Mouse (Mus musculus): ENCODE measurements around the gene Il18r1.

The Il18r1 gene

DNA sequence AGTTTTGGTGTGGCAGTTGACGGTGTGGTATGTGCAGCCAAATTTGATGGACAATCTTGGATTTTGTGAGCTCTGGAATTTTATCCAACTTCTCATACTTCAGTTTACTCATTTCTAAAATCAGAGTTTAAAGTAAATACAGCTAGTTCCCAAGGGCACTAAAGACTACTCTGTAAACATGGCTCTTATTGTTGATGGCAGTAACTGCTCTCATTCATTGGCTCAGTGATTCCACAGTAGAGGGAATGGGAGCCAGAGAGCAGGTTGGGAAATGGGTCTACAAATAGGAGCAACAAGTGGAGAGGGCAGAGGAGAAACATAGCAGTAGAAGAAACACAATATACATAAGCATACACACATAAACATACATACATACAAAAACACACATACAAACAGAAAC is 34.4 kb downstream of the Il18r1 start:
- no peak for DNase-seq

GRCm38 (mm10) chr1:40501126-40501525 is 35.8 kb downstream of the Il18r1 start:
- no peak for DNase-seq

- DNase-seq, result no peak
Measured at GRCm38 (mm10) chr1:40501546-40502398, 36.4 kb downstream of the Il18r1 start.

GRCm38 (mm10) chr1:40504548-40504947 is 39.2 kb downstream of the Il18r1 start:
- no peak for DNase-seq

DNA sequence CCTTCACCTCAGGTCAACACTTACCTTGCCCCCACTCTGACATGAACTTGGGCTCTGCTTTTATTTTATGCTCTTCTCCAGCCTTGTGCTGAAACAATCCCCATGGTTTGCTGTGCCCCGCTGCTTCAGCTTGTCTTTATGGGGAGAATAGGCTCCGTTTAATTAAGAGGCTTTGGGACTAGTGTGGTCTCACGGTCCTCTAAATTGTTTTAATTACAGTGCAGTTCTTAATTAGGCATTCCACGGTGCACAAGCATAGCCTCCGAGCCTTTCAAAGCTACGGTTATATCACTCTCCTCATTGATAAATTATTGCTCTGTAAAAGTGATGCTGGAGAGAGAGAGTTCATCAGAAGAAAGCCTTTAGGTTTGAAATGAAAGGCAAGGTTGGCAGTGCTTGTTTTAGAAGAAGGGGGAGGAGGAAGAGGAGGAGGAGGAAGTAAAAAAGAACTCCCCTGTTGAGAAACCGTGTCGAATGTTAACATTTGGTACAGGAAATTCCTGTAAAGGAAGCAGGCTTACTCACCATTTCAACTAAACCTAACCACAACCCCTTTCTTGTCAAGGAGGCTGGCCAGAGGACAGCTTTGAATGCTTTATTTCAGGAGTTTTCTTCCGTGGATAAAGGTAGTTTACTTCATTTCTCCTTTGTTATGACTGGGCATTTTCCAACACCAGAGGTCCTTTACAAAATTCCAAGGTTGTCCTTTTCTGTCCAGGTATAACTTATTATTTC is 49.7 kb downstream of the Il18r1 start, which contains the start of gene Il18rap:
Il18rap (plus strand) TSS at position 512 of the 735 bp plus-strand sequence.
- DNase-seq, result no peak

DNA sequence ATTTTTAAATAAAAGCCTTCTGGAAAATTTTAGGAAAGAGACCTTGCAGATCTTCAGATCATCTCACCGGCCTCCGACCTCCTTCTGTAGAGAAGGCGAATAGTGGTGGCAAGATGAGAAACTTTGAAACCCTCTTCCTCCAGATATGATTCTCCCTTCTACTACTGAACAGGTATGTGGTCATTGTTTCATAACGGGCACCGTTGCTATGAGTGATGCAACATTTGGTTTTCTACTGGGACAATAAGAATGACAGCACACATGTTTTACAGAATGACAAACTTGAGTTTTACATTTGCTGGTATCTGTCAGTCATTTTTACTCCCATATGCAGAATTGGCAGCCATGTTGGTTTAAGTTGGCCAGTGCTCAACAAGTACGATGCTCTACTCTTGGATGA is 51.0 kb downstream of the Il18r1 start:
- no peak for DNase-seq

DNA sequence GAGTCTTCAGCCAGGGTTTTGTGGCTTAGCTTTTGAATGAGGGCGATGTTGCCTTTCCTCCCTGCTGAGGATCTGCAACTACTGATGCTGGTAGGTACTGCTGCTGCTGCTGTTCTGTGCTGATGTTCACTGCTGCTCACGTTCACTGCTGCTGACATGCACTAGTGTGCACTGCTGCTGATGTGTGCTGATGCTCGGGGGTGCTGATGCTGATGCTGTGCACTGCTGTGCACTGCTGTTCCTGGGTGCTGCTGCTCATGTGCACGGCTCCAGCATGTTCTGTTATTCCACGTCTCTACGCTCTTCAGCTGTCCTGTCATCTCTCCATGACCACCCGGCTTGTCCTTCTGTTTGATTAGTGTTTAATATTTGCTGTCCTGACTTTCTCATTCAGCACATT is 57.6 kb downstream of the Il18r1 start:
- DNase-seq, result no peak

DNA sequence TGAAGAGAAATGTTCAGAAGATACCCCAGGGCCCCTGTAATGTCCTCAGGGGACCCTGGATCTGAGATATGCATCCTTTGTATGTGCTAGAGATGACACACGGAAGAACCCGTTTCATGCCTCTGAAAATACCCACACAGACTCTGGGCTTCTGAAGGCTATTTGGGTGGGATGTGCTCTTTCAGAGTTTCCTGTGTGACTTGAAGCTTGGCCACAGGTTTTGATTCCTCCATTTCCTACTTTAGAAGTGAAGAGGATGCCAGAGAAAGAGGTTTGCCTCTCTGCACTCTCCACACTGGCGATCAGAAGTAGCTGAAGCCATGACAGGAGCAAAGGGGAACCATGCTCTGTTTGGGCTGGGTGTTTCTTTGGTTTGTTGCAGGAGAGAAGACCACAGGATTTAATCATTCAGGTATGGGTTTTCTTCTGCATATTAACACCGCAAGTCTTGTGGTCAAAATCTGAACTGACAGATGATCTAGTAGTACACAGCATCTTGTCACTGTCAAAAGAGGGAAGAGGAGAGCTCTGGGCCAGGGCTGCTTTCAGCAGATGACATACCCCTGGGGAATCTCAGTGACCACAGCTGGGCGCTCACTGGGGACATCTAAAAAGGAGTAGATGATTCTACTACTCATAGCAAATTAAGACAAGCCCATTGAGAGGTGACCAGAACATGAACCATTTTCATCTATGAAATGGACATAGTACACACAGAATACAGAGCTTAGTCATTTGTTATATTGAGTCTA is 58.8 kb downstream of the Il18r1 start:
- DNase-seq, result no peak

DNA sequence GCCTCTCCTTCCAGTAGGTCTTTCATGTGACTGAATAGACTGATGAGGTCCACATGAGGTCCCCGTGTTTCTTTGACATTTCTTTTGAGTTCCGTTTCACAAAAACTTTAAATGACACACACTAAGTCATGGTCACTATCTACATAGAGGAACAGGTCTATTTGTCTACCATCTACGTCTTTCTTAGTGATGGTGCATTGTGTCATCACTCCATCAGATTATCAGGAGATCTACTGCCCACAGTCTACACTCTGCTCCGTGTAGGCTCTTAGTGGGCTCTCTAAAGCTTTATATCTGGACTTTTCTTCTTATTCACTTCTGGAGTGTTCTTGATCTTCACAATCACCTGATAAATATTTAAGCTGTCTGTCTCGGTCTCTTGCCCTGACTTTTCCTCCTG is 63.9 kb downstream of the Il18r1 start:
- DNase-seq, result no peak

- no peak for DNase-seq
Measured at GRCm38 (mm10) chr1:40537577-40537976, 72.2 kb downstream of the Il18r1 start.

- peak; percentile 20 to 41 for DNase-seq
Measured at GRCm38 (mm10) chr1:40544650-40545049, 79.3 kb downstream of the Il18r1 start.

- DNase-seq, result no peak
Measured at GRCm38 (mm10) chr1:40546645-40547044, 81.3 kb downstream of the Il18r1 start.

GRCm38 (mm10) chr1:40547064-40547572 is 81.8 kb downstream of the Il18r1 start:
- DNase-seq, result no peak

GRCm38 (mm10) chr1:40547762-40548161 is 82.4 kb downstream of the Il18r1 start:
- DNase-seq, result no peak

Measured in kidney, adult 8-10 months (tissue).